Mouse (Mus musculus): ENCODE data around the gene Tor4a.
A peak's percentile ranks its signal among the peaks of the same experiment; 100 is the strongest.

Gene Tor4a

GRCm38 (mm10) chr2:25224766-25225752, 28.4 kb upstream of the Tor4a start:
- DNase-seq (ENCODE audit: low spot score): peak; percentile 100

- DNase-seq (ENCODE audit: low spot score): no peak
These were observed 27.7 kb upstream of the Tor4a start, which contains the start of gene Tubb4b for GRCm38 (mm10) chr2:25224492-25224765. TSS of gene Tubb4b (minus strand) at chr2:25224702.

DNA sequence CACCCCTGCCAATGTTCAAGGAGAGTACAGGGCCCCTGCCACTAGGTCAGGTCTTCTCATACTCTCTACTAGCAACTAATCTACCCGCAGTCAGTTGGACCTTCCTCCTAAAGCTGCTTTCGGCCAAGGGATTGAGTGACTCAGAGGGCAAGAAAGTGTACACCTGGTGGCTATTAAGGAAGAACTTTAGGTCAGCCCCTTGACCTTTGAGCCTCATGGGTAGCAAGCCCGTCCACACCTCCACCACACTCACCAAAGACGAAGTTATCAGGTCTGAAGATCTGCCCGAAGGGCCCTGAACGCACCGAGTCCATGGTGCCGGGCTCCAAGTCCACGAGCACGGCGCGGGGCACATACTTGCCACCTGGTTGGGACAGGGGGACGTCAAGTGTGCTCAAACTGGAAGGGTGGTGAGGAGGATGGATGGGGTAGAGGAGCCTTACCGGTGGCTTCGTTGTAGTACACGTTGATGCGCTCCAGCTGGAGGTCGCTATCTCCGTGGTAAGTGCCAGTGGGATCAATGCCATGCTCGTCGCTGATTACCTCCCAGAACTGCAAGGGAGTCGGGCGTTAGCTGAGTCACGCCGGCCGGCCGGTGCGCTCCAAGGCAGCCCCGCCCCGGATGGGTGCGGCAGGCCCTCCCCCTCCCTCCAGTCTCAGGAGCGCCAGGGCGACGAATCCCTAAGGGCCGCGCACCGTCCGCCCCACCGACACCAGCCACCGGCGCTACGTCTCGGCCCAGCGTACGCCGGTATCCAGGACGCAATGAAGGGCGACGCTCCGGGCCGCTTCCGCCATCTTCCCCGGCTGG, 27.2 kb upstream of the Tor4a start:
- DNase-seq (ENCODE audit: low spot score): peak; percentile 81

DNA sequence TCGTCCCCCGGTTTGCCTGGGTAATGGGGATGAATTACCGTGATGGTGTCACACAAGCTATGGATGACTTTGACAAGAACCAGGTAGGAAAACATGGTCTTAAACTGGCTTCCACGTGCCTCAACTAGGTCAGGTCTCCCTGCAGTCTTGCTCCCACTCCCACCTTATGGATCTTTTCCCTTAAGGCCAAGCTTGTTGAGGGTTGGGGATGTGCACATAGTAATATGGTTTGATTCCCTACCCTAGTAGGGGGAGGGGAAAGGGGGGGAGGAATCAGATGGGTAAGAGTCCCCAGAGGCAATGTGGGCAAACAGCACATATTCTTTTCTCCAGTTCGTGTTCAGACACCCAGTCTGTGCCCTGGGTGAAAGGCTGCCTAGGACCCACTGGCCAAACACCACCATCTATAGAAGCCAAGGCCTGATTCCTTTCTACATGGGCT, 24.7 kb upstream of the Tor4a start:
- DNase-seq (ENCODE audit: low spot score): no peak

- no peak for DNase-seq (ENCODE audit: low spot score)
These were observed 21.8 kb upstream of the Tor4a start, which contains the start of gene Fam166a for GRCm38 (mm10) chr2:25218445-25218844. TSS of gene Fam166a (plus strand) at chr2:25218745.

DNA sequence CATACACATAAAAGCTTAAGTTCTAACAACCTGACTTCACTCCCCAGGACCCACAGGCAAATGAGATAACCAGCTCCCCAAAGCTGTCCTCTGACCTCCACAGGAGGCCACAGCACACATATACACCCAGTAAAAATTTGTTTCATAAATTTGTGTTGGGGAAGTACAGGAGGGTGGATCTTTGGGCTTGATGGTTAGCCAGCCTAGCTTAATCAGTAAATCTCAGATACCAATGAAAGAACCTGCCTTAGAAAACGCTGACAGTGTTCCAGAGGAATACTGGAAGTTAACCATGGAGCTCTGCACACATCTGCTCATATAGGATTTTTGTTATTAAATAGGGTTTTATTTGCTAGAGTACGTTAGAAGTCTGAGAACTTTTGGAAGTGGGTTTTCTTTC, 21.0 kb upstream of the Tor4a start:
- DNase-seq (ENCODE audit: low spot score): no peak

GRCm38 (mm10) chr2:25214444-25214843, 17.8 kb upstream of the Tor4a start, which contains the start of gene Stpg3:
TSS of gene Stpg3 (minus strand) at chr2:25214637.
- DNase-seq (ENCODE audit: low spot score): no peak

DNA sequence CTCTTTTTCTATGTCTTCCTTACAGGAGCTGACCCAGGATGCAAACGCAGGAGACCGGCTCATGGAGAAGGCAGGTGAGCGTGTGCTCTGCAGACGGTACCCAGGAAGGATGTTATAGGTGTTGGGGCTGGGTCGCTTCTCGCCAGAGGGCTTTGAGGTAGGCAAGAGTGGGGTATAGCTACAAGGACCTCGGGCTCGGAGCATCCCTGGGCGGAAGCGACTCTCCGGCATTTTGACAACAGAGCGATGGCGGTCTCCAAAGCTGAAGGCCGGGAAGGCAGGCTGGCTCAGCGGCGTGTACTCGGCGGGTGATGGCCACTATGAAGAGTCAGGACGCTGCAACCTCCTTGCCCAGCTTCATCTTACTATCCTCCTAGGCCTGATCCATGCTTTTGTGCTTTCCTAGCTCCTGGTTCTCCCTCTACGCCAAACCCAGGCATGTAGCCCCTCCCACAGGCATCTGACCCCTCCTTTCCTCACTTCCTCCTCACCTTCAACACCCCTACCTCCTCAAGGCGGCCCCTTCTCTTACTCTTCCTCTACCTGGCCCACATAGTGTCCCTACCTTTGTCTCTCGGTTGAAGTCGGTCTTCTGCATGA, 16.7 kb upstream of the Tor4a start:
- no peak for DNase-seq (ENCODE audit: low spot score)

DNA sequence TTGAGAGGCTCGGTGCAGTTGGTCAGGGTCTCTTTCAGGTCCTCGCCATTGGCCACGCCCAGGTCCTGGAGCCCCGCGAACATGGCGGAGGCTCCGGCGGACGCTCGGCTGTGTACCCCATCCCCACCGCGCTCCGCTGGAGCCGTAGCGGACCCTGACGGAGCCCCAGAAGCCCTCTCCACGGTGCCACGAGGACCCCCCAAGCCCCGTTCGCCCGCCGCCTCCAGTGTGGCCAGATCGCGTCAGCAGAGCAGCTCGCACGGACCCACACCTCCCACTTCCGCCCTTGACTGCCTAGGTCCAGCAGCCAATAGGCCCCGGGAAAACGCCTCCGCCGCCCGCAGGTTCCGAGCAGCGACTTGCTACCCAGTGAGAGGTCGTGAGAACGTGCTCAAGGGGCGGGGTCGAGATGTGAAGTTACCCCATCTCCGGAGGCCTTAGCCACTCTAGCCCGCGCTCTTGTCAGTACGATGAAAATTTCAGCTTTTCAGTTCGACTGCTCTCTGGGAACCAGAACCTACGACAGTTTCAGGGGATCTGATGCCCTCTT, 14.5 kb upstream of the Tor4a start, which contains the start of gene Nelfb:
TSS of gene Nelfb (minus strand) at position 369 of the 550 bp plus-strand sequence.
- peak; percentile 92 for DNase-seq (ENCODE audit: low spot score)

- no peak for DNase-seq (ENCODE audit: low spot score)
These were observed 14.0 kb upstream of the Tor4a start for GRCm38 (mm10) chr2:25210686-25211085.

DNA sequence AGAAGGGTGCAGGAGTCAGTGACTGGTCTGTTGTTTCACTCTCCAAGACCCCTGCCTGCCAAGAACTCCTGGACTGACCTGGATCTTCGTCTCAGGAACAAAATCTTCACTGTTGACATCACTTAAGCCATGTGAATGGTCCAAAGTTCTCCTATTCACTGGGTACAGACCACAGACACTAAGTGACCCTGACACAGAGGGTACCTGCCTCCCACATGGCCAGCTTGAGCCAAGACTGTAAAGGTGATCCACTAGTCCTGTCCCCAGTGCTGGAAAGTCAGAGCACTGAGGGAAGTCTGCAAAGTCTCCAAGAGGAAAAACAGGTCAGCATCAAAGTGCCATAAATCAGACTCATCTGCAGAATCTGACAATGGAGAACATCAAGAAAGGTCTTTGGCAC, 10.9 kb upstream of the Tor4a start:
- no peak for DNase-seq (ENCODE audit: low spot score)

GRCm38 (mm10) chr2:25203631-25204214, 7.0 kb upstream of the Tor4a start:
- no peak for DNase-seq (ENCODE audit: low spot score)

DNA sequence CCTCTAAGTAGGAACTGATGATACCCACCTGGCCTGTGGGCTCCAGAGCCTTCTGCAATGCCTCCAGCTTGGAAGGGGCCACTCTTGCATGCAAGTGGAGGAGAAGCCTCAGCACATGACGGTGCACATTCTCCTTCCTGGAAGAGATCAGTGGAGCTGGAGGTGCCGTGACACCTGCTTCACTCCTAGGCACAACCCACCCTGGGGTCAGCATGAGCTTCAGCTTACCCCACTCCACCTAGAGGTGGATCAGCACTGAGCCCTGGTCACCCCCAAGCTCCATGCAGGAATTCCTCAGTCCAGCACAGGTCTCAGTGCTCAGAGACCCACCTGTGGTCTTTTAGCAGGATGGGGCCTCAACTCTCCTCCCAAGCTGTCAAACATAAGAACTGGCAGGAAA, 3.9 kb upstream of the Tor4a start:
- DNase-seq (ENCODE audit: low spot score): no peak

GRCm38 (mm10) chr2:25197946-25198345, 1.3 kb upstream of the Tor4a start:
- DNase-seq (ENCODE audit: low spot score): no peak

- no peak for DNase-seq (ENCODE audit: low spot score)
These were observed 505 bp upstream of the Tor4a start for GRCm38 (mm10) chr2:25197191-25197590.

- DNase-seq (ENCODE audit: low spot score): no peak
These were observed 1.2 kb downstream of the Tor4a start for GRCm38 (mm10) chr2:25195211-25196156.

- no peak for DNase-seq (ENCODE audit: low spot score)
These were observed 2.1 kb downstream of the Tor4a start for GRCm38 (mm10) chr2:25194486-25195171.

GRCm38 (mm10) chr2:25194006-25194405, 2.7 kb downstream of the Tor4a start:
- DNase-seq (ENCODE audit: low spot score): no peak

GRCm38 (mm10) chr2:25193330-25193770, 3.3 kb downstream of the Tor4a start:
- peak; percentile 68 for DNase-seq (ENCODE audit: low spot score)

- DNase-seq (ENCODE audit: low spot score): no peak
These were observed 8.8 kb downstream of the Tor4a start for GRCm38 (mm10) chr2:25187841-25188240.
